Mouse (Mus musculus): ENCODE measurements around the gene Ppil4. TPM values are rescaled to one million over a fixed set of nuclear protein-coding genes. Genes with fewer than 3 reads are reported as not detected.

The Ppil4 gene
- total and polyA plus RNA-seq, 3 experiments: 26.4 to 45.9 (median 41.5) TPM

- H3K27ac ChIP-seq (ENCODE audit: insufficient read depth, low read depth): no peak overlapping the region
- peaks cover 6% of the 10 kb centered on the region for H3K79me2 ChIP-seq (replicated peaks; ENCODE audit: control insufficient read depth, extremely low read depth, insufficient read depth, poor library complexity, severe bottlenecking)
- H3K9me3 ChIP-seq (replicated peaks; ENCODE audit: low read length): no peaks in the 10 kb centered on the region
- no peak overlapping the region for H3K4me2 ChIP-seq (ENCODE audit: insufficient read depth, low read depth, poor library complexity, severe bottlenecking)
- no peak overlapping the region for H3K9ac ChIP-seq (ENCODE audit: insufficient read depth, low read depth)
- no peak for DNase-seq (ENCODE audit: extremely low read depth)
- H3K4me1 ChIP-seq (ENCODE audit: control insufficient read depth in 1 of 2, insufficient read depth in 2 of 2): peaks cover 40 to 70% of the 10 kb centered on the region in 2 experiments
- in situ Hi-C loops (cut with MboI; ENCODE audit: low pct_ligation_motif_present, low pct_unique_long_range_greater_than_20kb, low sequenced_read_pairs) (loop anchor here (25.0 kb wide), 1 partner anchor 1125 kb away; no protein-coding TSS in a partner anchor), dilution Hi-C loops (cut with MboI; ENCODE audit: extremely low pct_ligation_motif_present, extremely low pct_unique_long_range_greater_than_20kb, low sequenced_read_pairs) (no loop called here)
- peaks cover 0 to 5% of the 10 kb centered on the region in 2 experiments for H3K36me3 ChIP-seq (replicated peaks in 1 of 2; ENCODE audit: control insufficient read depth in 1 of 2, insufficient read depth in 1 of 2, low read length in 1 of 2)
- TF ChIP-seq MAZ (IDR thresholded peaks at IDR 0.05; ENCODE audit: low read depth, low read length) (no peak), CTCF (conservative IDR thresholded peaks at IDR 0.05 in 1 of 2, IDR thresholded peaks at IDR 0.05 in 1 of 2; ENCODE audit: low read depth in 2 of 2, low read length in 2 of 2) (peak; percentile 28 to 37; a peak in 3 of 4 replicates)
- H3K27me3 ChIP-seq (replicated peaks): no peaks in the 10 kb centered on the region
- H3K4me3 ChIP-seq (replicated peaks in 1 of 3; ENCODE audit: low read depth in 2 of 3, low read length in 2 of 3, poor library complexity in 1 of 3): no peak overlapping the region
Observed at GRCm38 (mm10) chr10:7836902-7837301, 44.2 kb downstream of the Ppil4 start.

- Histone ChIP-seq H3K27ac (ENCODE audit: insufficient read depth, low read depth) (no peak overlapping the region), H3K79me2 (replicated peaks; ENCODE audit: control insufficient read depth, extremely low read depth, insufficient read depth, poor library complexity, severe bottlenecking) (peaks cover 11% of the 10 kb centered on the region), H3K4me3 (replicated peaks in 1 of 3; ENCODE audit: low read depth in 2 of 3, low read length in 2 of 3, poor library complexity in 1 of 3) (no peak overlapping the region), H3K4me2 (ENCODE audit: insufficient read depth, low read depth, poor library complexity, severe bottlenecking) (no peak overlapping the region), H3K9ac (ENCODE audit: insufficient read depth, low read depth) (no peak overlapping the region), H3K36me3 (replicated peaks in 1 of 2; ENCODE audit: control insufficient read depth in 1 of 2, insufficient read depth in 1 of 2, low read length in 1 of 2) (peaks cover 0 to 5% of the 10 kb centered on the region in 2 experiments), H3K4me1 (ENCODE audit: control insufficient read depth in 1 of 2, insufficient read depth in 2 of 2) (peaks cover 35 to 70% of the 10 kb centered on the region in 2 experiments), H3K9me3 (replicated peaks; ENCODE audit: low read length) (no peaks in the 10 kb centered on the region), H3K27me3 (replicated peaks) (no peaks in the 10 kb centered on the region)
- DNase-seq (ENCODE audit: extremely low read depth): no peak
- dilution Hi-C loops (cut with MboI; ENCODE audit: extremely low pct_ligation_motif_present, extremely low pct_unique_long_range_greater_than_20kb, low sequenced_read_pairs) (no loop called here), in situ Hi-C loops (cut with MboI; ENCODE audit: low pct_ligation_motif_present, low pct_unique_long_range_greater_than_20kb, low sequenced_read_pairs) (loop anchor here (25.0 kb wide), 1 partner anchor 1125 kb away; no protein-coding TSS in a partner anchor)
- TF ChIP-seq MAFK (IDR thresholded peaks at IDR 0.05; ENCODE audit: insufficient replicate concordance, low read length): no peak
- no peak for TF ChIP-seq UBTF (IDR thresholded peaks at IDR 0.05; ENCODE audit: low read depth, low read length)
- TF ChIP-seq KAT2A (IDR thresholded peaks at IDR 0.05; ENCODE audit: insufficient replicate concordance, low read length): no peak
- no peak for TF ChIP-seq RCOR1 (conservative IDR thresholded peaks at IDR 0.05; ENCODE audit: low read depth, low read length)
- TF ChIP-seq JUN (IDR thresholded peaks at IDR 0.05; ENCODE audit: insufficient read depth, low read depth, low read length): no peak
- no peak for TF ChIP-seq USF2 (conservative IDR thresholded peaks at IDR 0.05; ENCODE audit: low read depth, low read length)
- TF ChIP-seq MAZ (IDR thresholded peaks at IDR 0.05; ENCODE audit: low read depth, low read length): no peak
- no peak for TF ChIP-seq TBP (conservative IDR thresholded peaks at IDR 0.05; ENCODE audit: low read depth, low read length)
- no peak for TF ChIP-seq ZMIZ1 (IDR thresholded peaks at IDR 0.05; ENCODE audit: low read depth, low read length)
- TF ChIP-seq GABPA (IDR thresholded peaks at IDR 0.05; ENCODE audit: insufficient replicate concordance, low read depth, low read length): no peak
- TF ChIP-seq TCF12 (IDR thresholded peaks at IDR 0.05; ENCODE audit: low read depth, low read length): no peak
- no peak for TF ChIP-seq SIN3A (IDR thresholded peaks at IDR 0.05; ENCODE audit: low read length)
- TF ChIP-seq NRF1 (IDR thresholded peaks at IDR 0.05; ENCODE audit: low read depth, low read length): no peak
- no peak for TF ChIP-seq ZKSCAN1 (IDR thresholded peaks at IDR 0.05; ENCODE audit: borderline replicate concordance, low read depth, low read length)
Observed at GRCm38 (mm10) chr10:7837446-7837845, 44.8 kb downstream of the Ppil4 start.
